Mouse (Mus musculus) midbrain, embryonic 14.5 days (tissue): ENCODE measurements around the gene Lnx1. TPM values are rescaled to one million over a fixed set of nuclear protein-coding genes. Genes with fewer than 3 reads are reported as not detected.

ENCODE experiments used
- ATAC-seq: fragments of 200-750 bp; cut with Nextera tagmentation; 2 replicates; pipeline ENCODE4 v1.8.0; 2017; ENCODE audit warnings: moderate number of reproducible peaks, moderate library complexity; ENCODE audit not compliant: low FRiP score, low TSS enrichment
- DNase-seq: peaks from one replicate; pipeline ENCODE4 v3.0.0-alpha.2; 2015
- H3K27ac ChIP-seq: fragments of 300-500 bp; sonication (generic); replicated peaks from 2 replicates; pipeline ENCODE4 v1.5.1; 2014; ENCODE audit warnings: mild to moderate bottlenecking, low read depth, low read length, moderate library complexity
- H3K27me3 ChIP-seq: fragments of 300-500 bp; sonication (generic); 2 replicates; pipeline ENCODE4 v1.6.1; 2014; ENCODE audit warnings: low read length, control low read depth, mixed read lengths; ENCODE audit not compliant: control insufficient read depth, insufficient read depth
- H3K36me3 ChIP-seq: fragments of 300-500 bp; sonication (generic); 2 replicates; pipeline ENCODE4 v1.6.1; 2014; ENCODE audit warnings: low read length, control low read depth; ENCODE audit not compliant: control insufficient read depth, insufficient read depth
- H3K4me1 ChIP-seq: fragments of 300-500 bp; sonication (generic); 2 replicates; pipeline ENCODE4 v1.6.1; 2014; ENCODE audit warnings: mild to moderate bottlenecking, antibody characterized with exemption, low read length, control low read depth; ENCODE audit not compliant: control insufficient read depth, insufficient read depth
- H3K4me2 ChIP-seq: fragments of 300-500 bp; sonication (generic); 2 replicates; pipeline ENCODE4 v1.6.1; 2014; ENCODE audit warnings: mild to moderate bottlenecking, low read length, moderate library complexity
- H3K4me3 ChIP-seq: fragments of 300-500 bp; sonication (generic); replicated peaks from 2 replicates; pipeline ENCODE4 v1.5.1; 2014; ENCODE audit warnings: low read depth, low read length
- H3K9ac ChIP-seq: fragments of 300-500 bp; sonication (generic); replicated peaks from 2 replicates; pipeline ENCODE4 v1.6.1; 2014; ENCODE audit warnings: mild to moderate bottlenecking, low read length, moderate library complexity
- H3K9me3 ChIP-seq: fragments of 300-500 bp; sonication (generic); 2 replicates; pipeline ENCODE4 v1.6.1; 2016; ENCODE audit warnings: low read length, control low read depth, mixed read lengths; ENCODE audit not compliant: control insufficient read depth
- WGBS: fragments of 180-500 bp; shearing (Covaris S2); extraction: QIAGEN DNeasy Blood & Tissue Kit; methylation state at CpG from one replicate; pipeline ENCODE4 v1.1.7; 2014; 5-methylcytosine and 5-hydroxymethylcytosine counted together
- polyA plus RNA-seq: library from polyadenylated mRNA; unstranded; fragments of >200 nt; fragmentation: Nextera tagmentation; extraction: Ambion mirVana; gene quantifications from 2 replicates; pipeline ENCODE4 v1.2.1, GENCODE M21; 2014

Lnx1 gene
- polyA plus RNA-seq, 1 experiment from 2014 or later: 10.9 TPM

DNA sequence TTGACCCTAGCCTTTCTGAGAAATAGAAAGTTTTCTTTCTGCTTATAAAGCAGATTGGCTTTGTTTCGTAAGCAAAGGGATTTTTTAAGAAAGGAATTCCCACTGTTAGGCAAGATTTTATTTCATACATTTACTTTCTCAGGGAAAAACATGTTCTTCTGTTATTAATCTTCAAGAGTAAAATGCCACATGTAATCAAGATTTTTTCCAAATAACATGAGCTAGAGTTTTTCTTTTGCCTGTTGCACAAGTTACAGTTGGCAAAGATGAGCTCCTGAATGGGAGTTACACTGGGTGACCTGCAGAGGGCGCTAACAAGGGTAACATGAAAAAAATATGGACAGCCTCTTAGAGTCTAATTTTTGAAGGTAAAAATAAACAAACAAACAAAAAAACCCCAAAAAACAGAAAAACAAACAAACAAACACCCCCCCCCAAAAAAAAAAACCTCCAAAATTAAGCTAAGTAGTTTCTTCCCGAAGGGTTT is 84.1 kb downstream of the Lnx1 start:
- H3K4me1 ChIP-seq: no peaks in the 10 kb centered on the region
- ATAC-seq: no peak
- WGBS: 71% methylated on average over 3 of the region's 3 CpGs
- H3K9ac ChIP-seq: no peak overlapping the region
- H3K4me2 ChIP-seq: no peak overlapping the region
- no peaks in the 10 kb centered on the region for H3K27me3 ChIP-seq
- no peak overlapping the region for H3K27ac ChIP-seq
- H3K9me3 ChIP-seq: no peaks in the 10 kb centered on the region
- H3K4me3 ChIP-seq: no peak overlapping the region
- DNase-seq: peak; percentile 46
- no peaks in the 10 kb centered on the region for H3K36me3 ChIP-seq

- Histone ChIP-seq H3K4me2 (no peak overlapping the region), H3K9me3 (no peaks in the 10 kb centered on the region), H3K27me3 (no peaks in the 10 kb centered on the region), H3K9ac (no peak overlapping the region), H3K4me1 (no peaks in the 10 kb centered on the region), H3K4me3 (no peak overlapping the region), H3K27ac (no peak overlapping the region), H3K36me3 (no peaks in the 10 kb centered on the region)
- WGBS: 76% methylated on average over 13 of the region's 13 CpGs
- DNase-seq: no peak
- no peak for ATAC-seq
Measured at GRCm38 (mm10) chr5:74617816-74618572, 84.7 kb downstream of the Lnx1 start.

GRCm38 (mm10) chr5:74613491-74614151 is 89.1 kb downstream of the Lnx1 start:
- no peak overlapping the region for H3K4me3 ChIP-seq
- H3K36me3 ChIP-seq: no peaks in the 10 kb centered on the region
- H3K4me1 ChIP-seq: no peaks in the 10 kb centered on the region
- H3K4me2 ChIP-seq: no peak overlapping the region
- 81% methylated on average over 18 of the region's 18 CpGs for WGBS
- no peaks in the 10 kb centered on the region for H3K9me3 ChIP-seq
- DNase-seq (peak; percentile 38), ATAC-seq (no peak)
- no peak overlapping the region for H3K9ac ChIP-seq
- H3K27ac ChIP-seq: no peak overlapping the region
- no peaks in the 10 kb centered on the region for H3K27me3 ChIP-seq

DNA sequence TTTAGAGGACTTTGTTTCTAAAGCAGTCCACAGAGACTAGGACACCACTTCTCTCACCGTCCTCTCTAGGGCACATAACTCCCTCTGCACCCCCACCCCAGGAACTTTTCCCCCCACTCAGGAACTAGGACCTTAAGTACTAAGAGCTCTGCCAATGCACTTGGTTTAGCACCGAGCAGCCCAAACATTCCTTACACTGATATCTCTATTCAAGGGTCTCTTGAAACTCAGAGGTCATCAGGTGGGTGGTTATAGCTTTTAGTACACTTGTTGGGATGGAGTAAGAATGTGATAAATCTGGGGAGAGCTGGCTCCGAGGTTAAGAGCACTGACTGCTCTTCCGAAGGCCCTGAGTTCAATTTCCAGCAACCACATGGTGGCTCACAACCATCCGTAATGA is 90.0 kb downstream of the Lnx1 start:
- Histone ChIP-seq H3K9ac (no peak overlapping the region), H3K4me1 (no peaks in the 10 kb centered on the region), H3K27me3 (no peaks in the 10 kb centered on the region), H3K27ac (no peak overlapping the region), H3K4me2 (no peak overlapping the region), H3K36me3 (no peaks in the 10 kb centered on the region), H3K4me3 (no peak overlapping the region), H3K9me3 (no peaks in the 10 kb centered on the region)
- WGBS: 89% methylated on average over 5 of the region's 5 CpGs
- DNase-seq: no peak
- ATAC-seq: no peak

GRCm38 (mm10) chr5:74610511-74610910 is 92.2 kb downstream of the Lnx1 start:
- H3K4me2 ChIP-seq: no peak overlapping the region
- H3K9ac ChIP-seq: no peak overlapping the region
- no peak for DNase-seq
- no peaks in the 10 kb centered on the region for H3K27me3 ChIP-seq
- 91% methylated on average over 10 of the region's 10 CpGs for WGBS
- H3K4me1 ChIP-seq: no peaks in the 10 kb centered on the region
- no peak overlapping the region for H3K27ac ChIP-seq
- H3K36me3 ChIP-seq: no peaks in the 10 kb centered on the region
- ATAC-seq: no peak
- no peaks in the 10 kb centered on the region for H3K9me3 ChIP-seq
- no peak overlapping the region for H3K4me3 ChIP-seq

- no peaks in the 10 kb centered on the region for H3K9me3 ChIP-seq
- H3K9ac ChIP-seq: no peak overlapping the region
- H3K27me3 ChIP-seq: no peaks in the 10 kb centered on the region
- no peaks in the 10 kb centered on the region for H3K36me3 ChIP-seq
- H3K27ac ChIP-seq: no peak overlapping the region
- WGBS: 81% methylated on average over 8 of the region's 8 CpGs
- no peak overlapping the region for H3K4me2 ChIP-seq
- H3K4me1 ChIP-seq: no peaks in the 10 kb centered on the region
- ATAC-seq (no peak), DNase-seq (no peak)
- no peak overlapping the region for H3K4me3 ChIP-seq
Measured at GRCm38 (mm10) chr5:74606213-74606612, 96.5 kb downstream of the Lnx1 start.

DNA sequence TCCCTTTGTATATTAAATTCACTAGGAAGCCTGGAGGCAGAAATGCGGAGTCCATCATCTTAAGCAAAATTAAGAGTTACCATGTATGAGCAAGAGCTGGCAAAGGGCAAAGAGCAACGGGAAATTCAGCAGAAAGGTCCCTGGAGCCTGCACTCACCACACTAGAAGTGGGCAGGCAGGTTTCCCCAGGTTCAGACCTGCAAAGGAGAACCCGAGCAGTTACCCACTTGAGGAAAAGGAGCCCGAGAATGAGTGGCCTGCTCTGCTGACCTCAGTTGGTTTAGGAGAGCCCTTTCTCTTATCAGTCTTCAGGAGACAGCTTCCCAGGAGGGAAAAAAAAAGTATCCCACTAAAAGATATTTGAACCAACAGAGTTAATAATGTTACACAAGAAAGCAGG is 99.4 kb downstream of the Lnx1 start:
- Histone ChIP-seq H3K27me3 (no peaks in the 10 kb centered on the region), H3K9me3 (no peaks in the 10 kb centered on the region), H3K9ac (no peak overlapping the region), H3K27ac (no peak overlapping the region), H3K4me1 (no peaks in the 10 kb centered on the region), H3K4me3 (no peak overlapping the region), H3K4me2 (no peak overlapping the region), H3K36me3 (peaks cover 13% of the 10 kb centered on the region)
- 90% methylated on average over 4 of the region's 4 CpGs for whole genome bisulfite sequencing
- DNase-seq (no peak), ATAC-seq (no peak)

- Histone ChIP-seq H3K9ac (no peak overlapping the region), H3K4me1 (no peaks in the 10 kb centered on the region), H3K9me3 (no peaks in the 10 kb centered on the region), H3K4me2 (no peak overlapping the region), H3K4me3 (no peak overlapping the region), H3K27me3 (no peaks in the 10 kb centered on the region), H3K36me3 (peaks cover 22% of the 10 kb centered on the region), H3K27ac (no peak overlapping the region)
- no peak for DNase-seq
- ATAC-seq: no peak
- 90% methylated on average over 10 of the region's 10 CpGs for WGBS
Measured at GRCm38 (mm10) chr5:74602371-74602770, 100.3 kb downstream of the Lnx1 start.

DNA sequence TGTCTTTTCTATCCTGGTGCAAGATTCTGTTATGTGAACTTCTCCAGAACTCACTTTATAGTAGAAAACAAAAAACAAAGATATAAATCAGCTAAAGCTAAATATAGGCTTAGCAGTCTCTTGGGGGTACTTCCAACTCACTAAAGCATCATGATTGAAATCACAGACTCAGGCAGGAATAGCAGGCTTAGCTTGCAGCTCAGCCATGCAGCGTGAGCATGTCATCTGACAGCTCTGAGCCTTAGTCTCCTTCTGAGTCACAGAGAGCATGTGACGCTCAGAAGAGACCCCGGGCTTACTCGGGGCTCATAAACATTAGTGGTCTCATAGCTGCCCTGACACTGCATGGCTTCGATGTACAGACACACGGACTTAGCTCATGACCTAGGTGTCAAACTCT is 100.7 kb downstream of the Lnx1 start:
- WGBS: 83% methylated on average over 6 of the region's 6 CpGs

More for the DNA sequence above, 100.7 kb downstream of the Lnx1 start:
- H3K9ac ChIP-seq: no peak overlapping the region
- ATAC-seq: no peak
- H3K36me3 ChIP-seq: peaks cover 25% of the 10 kb centered on the region
- H3K27me3 ChIP-seq: no peaks in the 10 kb centered on the region
- no peaks in the 10 kb centered on the region for H3K9me3 ChIP-seq
- H3K4me3 ChIP-seq: no peak overlapping the region
- no peaks in the 10 kb centered on the region for H3K4me1 ChIP-seq
- H3K27ac ChIP-seq: no peak overlapping the region
- peak; percentile 18 for DNase-seq
- no peak overlapping the region for H3K4me2 ChIP-seq
